Mouse (Mus musculus): ENCODE measurements around the gene Fam114a1. TPM values are rescaled to one million over a fixed set of nuclear protein-coding genes. Genes with fewer than 3 reads are reported as not detected.

The Fam114a1 gene
- 20.1 and 20.8 TPM in 2 replicates for polyA plus RNA-seq (2014; fragmentation: Nextera tagmentation; extraction: Ambion mirVana)

DNA sequence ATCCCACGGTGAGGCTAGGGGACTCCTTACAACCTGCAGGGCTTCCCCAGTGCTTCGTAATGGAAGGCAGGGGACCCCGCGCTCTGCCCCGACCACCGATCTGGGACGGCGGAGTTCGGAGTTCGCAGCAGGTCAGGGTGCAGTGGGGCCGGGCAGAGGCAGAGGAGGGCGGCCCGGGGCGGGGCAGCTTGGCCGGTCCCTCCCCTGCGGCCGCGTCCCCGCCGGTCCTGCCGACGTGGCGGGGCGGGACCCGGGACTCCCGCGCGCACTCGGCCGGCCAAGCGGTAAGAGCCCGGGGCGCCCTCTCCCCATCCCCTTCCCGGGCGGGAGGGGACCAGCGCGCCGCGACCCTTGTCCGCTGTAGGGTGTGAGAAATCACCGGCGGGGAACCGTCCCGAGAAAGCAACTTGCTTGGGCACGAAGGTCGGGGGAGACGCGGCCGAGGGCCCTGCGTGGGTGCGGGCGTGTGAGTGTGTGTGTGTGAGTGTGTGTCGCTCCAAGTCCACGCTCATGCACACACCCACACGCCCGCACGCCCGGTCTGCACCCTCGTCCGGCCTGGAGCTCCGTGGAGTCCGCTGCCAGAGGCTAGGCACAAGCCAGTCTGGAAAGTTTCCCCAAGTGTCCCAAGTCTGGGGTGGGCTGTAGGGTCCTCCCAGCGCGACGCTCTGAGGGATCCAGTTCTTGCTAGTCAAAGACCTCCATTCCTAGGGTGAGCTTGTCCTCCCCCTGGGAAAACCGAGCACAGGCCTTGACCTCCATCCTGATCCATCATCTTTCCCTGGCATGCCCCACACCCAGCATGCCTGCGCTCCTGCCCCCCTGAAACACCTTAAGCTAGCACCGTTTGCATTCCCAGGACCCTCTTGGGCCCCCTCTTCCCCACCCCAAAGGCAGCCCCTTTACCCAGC lies at the start of gene Fam114a1:
TSS of gene Fam114a1 (plus strand) at position 211 of the 911 bp plus-strand sequence.
- Histone ChIP-seq H3K4me2 (ENCODE audit: low read depth, severe bottlenecking) (peak within 1 kb of the TSS; percentile 80), H3K27me3 (ENCODE audit: control insufficient read depth, insufficient read depth, low read length) (no peaks in the 10 kb centered on the region), H3K9ac (ENCODE audit: low read length) (peak within 1 kb of the TSS; percentile 84), H3K9me3 (ENCODE audit: control insufficient read depth, low read length) (no peaks in the 10 kb centered on the region), H3K27ac (replicated peaks; ENCODE audit: low read depth, low read length) (no peak within 1 kb of the TSS), H3K36me3 (ENCODE audit: control insufficient read depth, insufficient read depth, low read length) (no peaks in the 10 kb centered on the region), H3K4me3 (ENCODE audit: low read depth, low read length) (peak within 1 kb of the TSS; percentile 64), H3K4me1 (ENCODE audit: control insufficient read depth, insufficient read depth, low read length) (no peaks in the 10 kb centered on the region)
- ATAC-seq (ENCODE audit: insufficient number of reproducible peaks, low FRiP score, low TSS enrichment, low read depth): peak; percentile 79
- DNase-seq (ENCODE audit: low spot score): peak; percentile 78
- WGBS: under 1% methylated on average over 67 of the region's 68 CpGs

DNA sequence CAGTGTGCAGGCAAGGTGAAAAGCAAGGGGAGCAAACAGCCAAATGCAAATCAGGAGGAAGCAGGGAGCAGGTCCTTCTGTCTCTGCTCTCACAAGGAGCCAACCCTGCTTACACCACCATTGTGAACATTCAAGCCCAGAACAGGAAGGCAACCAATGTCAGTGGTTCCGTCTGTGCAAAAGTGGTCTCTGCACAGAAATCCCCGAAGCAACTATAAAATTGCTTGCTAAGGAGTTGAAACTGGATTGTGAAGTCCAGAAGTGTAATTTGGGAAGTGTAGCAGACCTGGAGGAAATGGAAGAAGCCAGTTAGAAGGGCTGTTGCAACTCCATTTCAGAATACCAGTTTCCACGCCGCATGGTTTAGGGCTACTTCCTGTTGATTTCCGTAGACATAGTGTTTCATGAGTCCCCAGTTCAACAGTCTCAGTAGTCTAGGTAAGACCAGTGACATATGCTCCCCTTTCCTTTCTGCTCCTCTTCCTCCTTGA lies 46.9 kb upstream of the Fam114a1 start:
- H3K36me3 ChIP-seq (ENCODE audit: control insufficient read depth, insufficient read depth, low read length): no peaks in the 10 kb centered on the region
- no peaks in the 10 kb centered on the region for H3K9me3 ChIP-seq (ENCODE audit: control insufficient read depth, low read length)
- DNase-seq (ENCODE audit: low spot score): no peak
- no peak overlapping the region for H3K4me3 ChIP-seq (ENCODE audit: low read depth, low read length)
- WGBS: 92% methylated on average over 5 of the region's 5 CpGs
- H3K27me3 ChIP-seq (ENCODE audit: control insufficient read depth, insufficient read depth, low read length): no peaks in the 10 kb centered on the region
- no peaks in the 10 kb centered on the region for H3K4me1 ChIP-seq (ENCODE audit: control insufficient read depth, insufficient read depth, low read length)
- no peak overlapping the region for H3K9ac ChIP-seq (ENCODE audit: low read length)
- H3K4me2 ChIP-seq (ENCODE audit: low read depth, severe bottlenecking): no peak overlapping the region
- H3K27ac ChIP-seq (replicated peaks; ENCODE audit: low read depth, low read length): no peak overlapping the region
- ATAC-seq (ENCODE audit: insufficient number of reproducible peaks, low FRiP score, low TSS enrichment, low read depth): no peak

DNA sequence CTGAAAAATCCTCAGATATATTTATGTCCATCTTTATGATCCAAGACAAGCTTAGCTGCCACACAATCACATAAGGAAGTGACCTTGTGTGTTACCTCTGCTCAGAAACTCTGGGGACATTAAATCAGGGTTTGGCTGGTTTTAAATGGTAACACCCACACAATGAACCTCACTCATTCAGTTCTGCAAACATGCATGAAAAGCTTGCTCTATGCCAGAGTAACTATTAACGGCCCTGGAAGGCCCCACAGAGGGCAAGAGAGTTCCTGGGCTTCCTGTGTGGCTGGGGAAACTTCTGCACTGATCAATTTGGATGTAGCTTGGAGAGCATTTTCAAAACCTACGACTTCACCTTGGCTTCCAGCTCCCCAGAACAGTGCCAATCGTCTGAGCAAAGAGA lies 37.7 kb upstream of the Fam114a1 start:
- DNase-seq (ENCODE audit: low spot score) (no peak), ATAC-seq (ENCODE audit: insufficient number of reproducible peaks, low FRiP score, low TSS enrichment, low read depth) (no peak)
- Histone ChIP-seq H3K9ac (ENCODE audit: low read length) (no peak overlapping the region), H3K36me3 (ENCODE audit: control insufficient read depth, insufficient read depth, low read length) (no peaks in the 10 kb centered on the region), H3K4me1 (ENCODE audit: control insufficient read depth, insufficient read depth, low read length) (no peaks in the 10 kb centered on the region), H3K4me2 (ENCODE audit: low read depth, severe bottlenecking) (no peak overlapping the region), H3K9me3 (ENCODE audit: control insufficient read depth, low read length) (no peaks in the 10 kb centered on the region), H3K27me3 (ENCODE audit: control insufficient read depth, insufficient read depth, low read length) (no peaks in the 10 kb centered on the region), H3K27ac (replicated peaks; ENCODE audit: low read depth, low read length) (no peak overlapping the region), H3K4me3 (ENCODE audit: low read depth, low read length) (no peak overlapping the region)
- 65% methylated on average over 3 of the region's 3 CpGs for WGBS

DNA sequence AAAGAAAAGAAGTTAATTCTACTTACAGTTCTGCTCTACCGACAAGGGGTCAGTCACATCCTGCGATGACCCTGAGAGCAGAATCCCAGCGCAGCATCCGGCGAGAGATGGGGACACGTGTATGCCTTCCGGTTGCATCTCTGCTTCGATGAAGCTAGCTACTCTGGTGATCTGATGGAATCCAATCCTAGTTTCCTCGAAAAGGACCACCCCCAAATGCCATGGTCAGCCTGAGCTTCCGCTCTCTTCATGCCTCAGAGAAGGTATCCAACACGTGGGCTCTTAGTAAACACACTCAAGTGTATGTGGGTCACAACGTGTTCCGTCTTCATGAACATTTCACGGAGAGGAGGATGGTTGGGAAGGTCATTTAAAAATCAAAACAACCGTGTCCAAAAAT lies 37.1 kb upstream of the Fam114a1 start:
- H3K4me3 ChIP-seq (ENCODE audit: low read depth, low read length): no peak overlapping the region
- no peaks in the 10 kb centered on the region for H3K36me3 ChIP-seq (ENCODE audit: control insufficient read depth, insufficient read depth, low read length)
- 90% methylated on average over 15 of the region's 15 CpGs for WGBS
- no peak overlapping the region for H3K27ac ChIP-seq (replicated peaks; ENCODE audit: low read depth, low read length)
- H3K27me3 ChIP-seq (ENCODE audit: control insufficient read depth, insufficient read depth, low read length): no peaks in the 10 kb centered on the region
- no peak overlapping the region for H3K9ac ChIP-seq (ENCODE audit: low read length)
- H3K4me1 ChIP-seq (ENCODE audit: control insufficient read depth, insufficient read depth, low read length): no peaks in the 10 kb centered on the region
- no peak overlapping the region for H3K4me2 ChIP-seq (ENCODE audit: low read depth, severe bottlenecking)
- DNase-seq (ENCODE audit: low spot score) (no peak), ATAC-seq (ENCODE audit: insufficient number of reproducible peaks, low FRiP score, low TSS enrichment, low read depth) (no peak)
- H3K9me3 ChIP-seq (ENCODE audit: control insufficient read depth, low read length): no peaks in the 10 kb centered on the region

DNA sequence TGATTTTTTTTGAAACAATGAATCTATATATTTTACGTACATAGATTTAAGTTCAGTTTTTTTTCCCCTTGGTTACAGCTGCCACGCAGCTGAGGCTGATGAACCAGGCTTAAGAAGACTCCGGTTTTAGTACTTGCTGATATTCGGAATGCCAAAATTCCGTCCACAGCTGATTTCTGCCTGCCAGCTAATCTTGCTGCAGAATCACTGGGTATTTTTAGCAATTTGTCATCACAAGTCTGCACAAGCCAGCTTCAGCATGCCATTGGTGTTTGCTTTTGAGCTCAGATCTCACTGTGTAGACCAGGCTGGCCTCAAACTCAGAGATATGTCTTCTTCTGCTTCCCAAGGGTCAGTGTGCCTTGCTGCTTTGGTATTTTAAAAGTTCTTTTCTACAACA lies 18.4 kb upstream of the Fam114a1 start:
- H3K9me3 ChIP-seq (ENCODE audit: control insufficient read depth, low read length): no peaks in the 10 kb centered on the region
- H3K4me1 ChIP-seq (ENCODE audit: control insufficient read depth, insufficient read depth, low read length): no peaks in the 10 kb centered on the region
- no peaks in the 10 kb centered on the region for H3K36me3 ChIP-seq (ENCODE audit: control insufficient read depth, insufficient read depth, low read length)
- ATAC-seq (ENCODE audit: insufficient number of reproducible peaks, low FRiP score, low TSS enrichment, low read depth) (no peak), DNase-seq (ENCODE audit: low spot score) (no peak)
- no peak overlapping the region for H3K27ac ChIP-seq (replicated peaks; ENCODE audit: low read depth, low read length)
- H3K9ac ChIP-seq (ENCODE audit: low read length): no peak overlapping the region
- no peaks in the 10 kb centered on the region for H3K27me3 ChIP-seq (ENCODE audit: control insufficient read depth, insufficient read depth, low read length)
- H3K4me3 ChIP-seq (ENCODE audit: low read depth, low read length): no peak overlapping the region
- WGBS: 83% methylated on average over 5 of the region's 5 CpGs
- H3K4me2 ChIP-seq (ENCODE audit: low read depth, severe bottlenecking): no peak overlapping the region

DNA sequence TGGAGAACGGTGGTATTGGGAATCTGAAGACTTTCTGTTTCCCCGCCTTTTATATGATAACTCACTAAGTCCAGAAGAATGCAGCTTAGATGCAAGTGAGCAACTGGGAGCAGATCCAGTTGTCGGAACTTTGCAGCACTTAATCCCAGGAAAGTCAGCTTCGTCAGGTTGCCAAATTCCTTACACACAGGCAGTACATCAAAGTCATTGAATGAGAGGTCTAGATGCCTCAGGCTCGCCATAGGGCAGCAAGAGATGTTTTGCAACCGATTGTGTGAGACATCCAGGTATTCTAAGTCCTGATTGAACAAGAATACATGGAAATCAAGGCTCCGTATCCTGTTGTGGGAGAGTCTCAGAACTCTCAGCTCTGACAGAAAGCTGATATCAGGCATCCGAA lies 14.9 kb upstream of the Fam114a1 start:
- Histone ChIP-seq H3K4me2 (ENCODE audit: low read depth, severe bottlenecking) (no peak overlapping the region), H3K4me1 (ENCODE audit: control insufficient read depth, insufficient read depth, low read length) (no peaks in the 10 kb centered on the region), H3K36me3 (ENCODE audit: control insufficient read depth, insufficient read depth, low read length) (no peaks in the 10 kb centered on the region), H3K9me3 (ENCODE audit: control insufficient read depth, low read length) (no peaks in the 10 kb centered on the region), H3K27me3 (ENCODE audit: control insufficient read depth, insufficient read depth, low read length) (no peaks in the 10 kb centered on the region), H3K9ac (ENCODE audit: low read length) (no peak overlapping the region), H3K27ac (replicated peaks; ENCODE audit: low read depth, low read length) (no peak overlapping the region), H3K4me3 (ENCODE audit: low read depth, low read length) (no peak overlapping the region)
- DNase-seq (ENCODE audit: low spot score) (no peak), ATAC-seq (ENCODE audit: insufficient number of reproducible peaks, low FRiP score, low TSS enrichment, low read depth) (no peak)
- WGBS: 83% methylated on average over 8 of the region's 8 CpGs

DNA sequence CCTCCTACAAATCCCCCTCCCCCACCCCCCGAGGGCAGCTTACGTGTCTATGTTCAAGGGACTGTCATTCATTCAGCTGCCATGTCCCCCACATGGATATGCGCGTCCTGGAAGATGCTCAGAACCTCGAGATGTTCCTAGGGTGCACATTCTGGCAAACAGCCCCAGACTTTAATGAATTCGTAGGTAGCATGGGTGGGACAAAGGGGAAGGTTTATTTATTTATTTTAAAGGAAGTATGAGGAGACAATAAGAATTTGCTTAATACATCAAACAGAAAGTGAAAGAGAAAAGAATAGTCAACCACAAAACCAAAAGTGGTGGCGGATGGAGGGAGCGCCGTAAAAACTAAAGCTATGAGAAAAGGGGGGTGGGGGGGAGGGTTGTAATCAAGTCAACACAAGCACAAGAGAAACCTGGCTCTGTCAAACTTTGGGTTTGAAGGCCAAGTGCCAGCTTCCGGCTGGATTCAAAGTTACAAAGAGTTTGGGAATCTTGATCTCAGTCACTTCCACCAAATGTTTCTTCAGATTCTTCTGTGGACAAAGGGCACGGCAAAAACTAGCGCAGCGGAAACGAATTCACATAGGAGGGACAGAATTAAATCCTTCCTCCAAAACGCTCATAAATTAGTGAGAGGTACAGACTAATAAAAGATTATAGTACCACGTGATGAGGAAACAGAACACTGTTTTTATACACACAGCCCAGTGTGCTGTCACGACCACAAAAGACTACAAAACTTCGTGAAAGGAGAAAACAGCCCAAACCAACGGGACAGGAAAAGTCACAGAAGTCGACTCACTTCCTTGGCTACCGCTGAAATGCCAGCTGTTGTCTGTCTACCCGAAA lies 10.7 kb upstream of the Fam114a1 start:
- Histone ChIP-seq H3K9me3 (ENCODE audit: control insufficient read depth, low read length) (no peaks in the 10 kb centered on the region), H3K27ac (replicated peaks; ENCODE audit: low read depth, low read length) (no peak overlapping the region), H3K4me3 (ENCODE audit: low read depth, low read length) (no peak overlapping the region), H3K36me3 (ENCODE audit: control insufficient read depth, insufficient read depth, low read length) (no peaks in the 10 kb centered on the region), H3K4me2 (ENCODE audit: low read depth, severe bottlenecking) (no peak overlapping the region), H3K27me3 (ENCODE audit: control insufficient read depth, insufficient read depth, low read length) (no peaks in the 10 kb centered on the region), H3K4me1 (ENCODE audit: control insufficient read depth, insufficient read depth, low read length) (no peaks in the 10 kb centered on the region), H3K9ac (ENCODE audit: low read length) (no peak overlapping the region)
- WGBS: 78% methylated on average over 22 of the region's 22 CpGs
- no peak for DNase-seq (ENCODE audit: low spot score)
- no peak for ATAC-seq (ENCODE audit: insufficient number of reproducible peaks, low FRiP score, low TSS enrichment, low read depth)

DNA sequence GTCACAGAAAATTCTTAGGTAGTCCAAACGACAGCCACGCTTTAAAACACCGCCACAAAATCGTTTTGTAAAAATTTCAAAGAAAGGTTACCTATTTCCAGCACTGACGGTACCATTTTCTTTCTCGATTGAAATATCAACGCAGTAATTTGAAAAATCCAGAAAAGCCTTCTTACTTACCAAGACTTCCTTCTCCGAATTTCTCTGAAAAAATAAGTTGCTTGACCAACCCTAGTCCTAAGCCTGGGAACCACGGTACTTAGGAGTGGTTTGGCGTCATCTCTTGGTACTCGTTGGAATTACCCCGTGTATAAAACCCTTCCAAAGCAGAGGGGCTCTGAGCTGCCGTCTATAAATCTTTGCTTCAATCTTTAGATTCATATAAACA lies 10.0 kb upstream of the Fam114a1 start, which contains the start of gene Tlr6:
TSS of gene Tlr6 (minus strand) at position 255 of the 388 bp plus-strand sequence.
- no peak for DNase-seq (ENCODE audit: low spot score)
- Histone ChIP-seq H3K27me3 (ENCODE audit: control insufficient read depth, insufficient read depth, low read length) (no peaks in the 10 kb centered on the region), H3K9me3 (ENCODE audit: control insufficient read depth, low read length) (no peaks in the 10 kb centered on the region), H3K27ac (replicated peaks; ENCODE audit: low read depth, low read length) (no peak within 1 kb of the TSS), H3K4me2 (ENCODE audit: low read depth, severe bottlenecking) (no peak within 1 kb of the TSS), H3K4me3 (ENCODE audit: low read depth, low read length) (no peak within 1 kb of the TSS), H3K36me3 (ENCODE audit: control insufficient read depth, insufficient read depth, low read length) (no peaks in the 10 kb centered on the region), H3K9ac (ENCODE audit: low read length) (no peak within 1 kb of the TSS), H3K4me1 (ENCODE audit: control insufficient read depth, insufficient read depth, low read length) (no peaks in the 10 kb centered on the region)
- WGBS: 84% methylated on average over 13 of the region's 13 CpGs
- no peak for ATAC-seq (ENCODE audit: insufficient number of reproducible peaks, low FRiP score, low TSS enrichment, low read depth)

Measured in limb, embryonic 11.5 days (tissue).